Mouse (Mus musculus): ENCODE results near the gene Hyou1. TPM values are rescaled to one million over a fixed set of nuclear protein-coding genes. Genes with fewer than 3 reads are reported as not detected.
"Not testable (repeated sequence)": the region's sequence is repeated elsewhere in the genome, so short reads cannot be mapped to it uniquely, and the experiment has no call there.

The Hyou1 gene
- polyA plus RNA-seq, 1 experiment from 2014 or later: 31.0 TPM

DNA sequence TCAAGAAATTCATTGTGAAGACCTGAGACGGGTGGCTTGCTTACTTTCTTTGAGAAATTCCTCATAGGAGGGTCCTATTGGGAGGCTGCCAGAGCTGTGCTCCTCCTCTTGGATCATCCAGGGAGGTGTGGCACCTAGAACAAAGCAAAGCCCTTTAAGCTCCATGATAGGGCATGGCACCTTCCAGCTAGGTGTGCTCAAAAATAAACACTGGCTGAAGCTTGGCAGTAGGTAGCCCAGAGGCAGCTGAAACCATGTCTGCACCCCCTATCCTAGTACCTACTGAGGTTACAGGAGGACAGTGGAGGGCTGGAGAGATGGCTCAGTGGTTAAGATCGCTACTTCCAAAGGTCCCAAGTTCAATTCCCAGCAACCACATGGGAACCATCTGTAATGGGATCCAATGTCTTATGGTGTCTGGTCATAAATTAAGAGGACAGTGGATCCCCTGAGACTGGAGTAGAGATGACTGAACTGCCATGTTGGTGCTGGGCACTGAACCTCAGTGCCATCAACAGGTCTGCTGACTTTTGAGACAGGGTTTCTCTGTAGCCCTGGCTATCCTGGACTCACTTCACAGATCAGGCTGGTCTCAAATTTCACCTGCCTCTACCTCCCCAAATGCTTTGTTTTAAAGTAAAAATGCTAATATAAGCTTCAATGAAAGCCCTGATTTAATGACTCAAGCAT, 31.5 kb downstream of the Hyou1 start:
- no peak overlapping the region for H3K4me2 ChIP-seq (replicated peaks)
- no peaks in the 10 kb centered on the region for H3K9me3 ChIP-seq
- H3K27ac ChIP-seq: no peak overlapping the region
- H3K36me3 ChIP-seq: peaks cover 58% of the 10 kb centered on the region
- peaks cover 11% of the 10 kb centered on the region for H3K4me1 ChIP-seq
- ATAC-seq (ENCODE audit: low FRiP score, low read depth): no peak
- 87% methylated on average over 2 of the region's 2 CpGs for WGBS
- H3K4me3 ChIP-seq: no peak overlapping the region
- H3K27me3 ChIP-seq (replicated peaks): no peaks in the 10 kb centered on the region
- H3K9ac ChIP-seq: no peak overlapping the region

DNA sequence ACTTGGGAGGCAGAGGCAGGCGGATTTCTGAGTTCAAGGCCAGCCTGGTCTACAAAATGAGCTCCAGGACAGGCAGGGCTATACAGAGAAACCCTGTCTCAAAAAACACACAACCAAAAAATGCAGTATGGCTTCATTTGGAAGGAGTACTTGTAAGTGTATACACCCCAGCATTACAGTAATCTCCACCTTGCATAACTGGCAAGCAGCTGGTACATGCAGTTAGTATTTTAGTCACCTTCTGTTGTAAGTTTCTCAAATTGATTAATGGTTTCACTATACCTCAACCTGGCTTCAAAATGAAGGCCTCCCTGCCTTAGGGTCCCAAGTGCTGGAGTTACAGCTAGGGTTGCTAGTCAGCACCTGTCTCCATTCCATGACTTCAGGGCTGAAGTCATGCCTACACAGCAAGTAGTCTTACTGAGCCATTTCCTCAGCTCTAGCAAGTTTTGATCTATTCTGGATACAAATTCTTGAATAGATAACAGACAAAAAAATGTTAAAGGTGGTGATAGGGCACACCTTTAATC, 32.4 kb downstream of the Hyou1 start:
- Histone ChIP-seq H3K27ac (no peak overlapping the region), H3K9me3 (no peaks in the 10 kb centered on the region), H3K4me1 (peaks cover 8% of the 10 kb centered on the region), H3K4me2 (replicated peaks) (no peak overlapping the region), H3K27me3 (replicated peaks) (no peaks in the 10 kb centered on the region), H3K36me3 (peaks cover 58% of the 10 kb centered on the region), H3K4me3 (no peak overlapping the region), H3K9ac (no peak overlapping the region)
- ATAC-seq (ENCODE audit: low FRiP score, low read depth): no peak
- 86% methylated on average over 1 of the region's 1 CpGs for WGBS

DNA sequence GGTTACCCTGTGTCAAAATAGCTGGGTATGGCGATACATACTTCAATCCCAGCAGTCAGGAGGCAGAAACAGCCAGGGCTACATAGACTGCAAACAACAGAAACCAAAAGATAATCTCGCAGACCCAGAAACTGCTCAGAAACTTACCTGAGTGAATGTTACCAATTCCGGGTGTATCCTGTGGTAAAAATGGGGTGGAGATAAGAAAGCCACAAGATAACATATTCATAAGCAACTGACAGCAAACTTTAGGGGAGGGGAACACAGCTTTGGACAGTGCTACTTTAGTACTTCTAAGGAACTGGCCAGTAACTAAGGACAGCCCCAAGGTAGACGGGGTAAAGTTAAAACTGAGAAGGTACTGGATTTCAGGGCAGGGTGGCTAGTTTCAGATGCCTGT, 33.0 kb downstream of the Hyou1 start:
- Histone ChIP-seq H3K4me2 (replicated peaks) (no peak overlapping the region), H3K4me1 (peaks cover 12% of the 10 kb centered on the region), H3K27me3 (replicated peaks) (no peaks in the 10 kb centered on the region), H3K9ac (no peak overlapping the region), H3K27ac (no peak overlapping the region), H3K4me3 (no peak overlapping the region), H3K9me3 (no peaks in the 10 kb centered on the region), H3K36me3 (peaks cover 58% of the 10 kb centered on the region)
- ATAC-seq (ENCODE audit: low FRiP score, low read depth): no peak
- WGBS: 89% methylated on average over 4 of the region's 4 CpGs

- ATAC-seq (ENCODE audit: low FRiP score, low read depth): no peak
- no peaks in the 10 kb centered on the region for H3K27me3 ChIP-seq (replicated peaks)
- no peak overlapping the region for H3K27ac ChIP-seq
- WGBS: 88% methylated on average over 2 of the region's 2 CpGs
- no peak overlapping the region for H3K9ac ChIP-seq
- peaks cover 16% of the 10 kb centered on the region for H3K4me1 ChIP-seq
- no peaks in the 10 kb centered on the region for H3K9me3 ChIP-seq
- peaks cover 58% of the 10 kb centered on the region for H3K36me3 ChIP-seq
- H3K4me2 ChIP-seq (replicated peaks): no peak overlapping the region
- no peak overlapping the region for H3K4me3 ChIP-seq
Measured at GRCm38 (mm10) chr9:44412781-44413180, 33.5 kb downstream of the Hyou1 start.

- H3K9ac ChIP-seq: peak overlapping the region; percentile 77
- no peaks in the 10 kb centered on the region for H3K27me3 ChIP-seq (replicated peaks)
- 9% methylated on average over 26 of the region's 26 CpGs for WGBS
- peak overlapping the region; percentile 70 for H3K4me3 ChIP-seq
- peak; percentile 54 for ATAC-seq (ENCODE audit: low FRiP score, low read depth)
- H3K27ac ChIP-seq: no peak overlapping the region
- H3K36me3 ChIP-seq: peaks cover 24% of the 10 kb centered on the region
- peaks cover 8% of the 10 kb centered on the region for H3K4me1 ChIP-seq
- H3K4me2 ChIP-seq (replicated peaks): peak overlapping the region; percentile 92
- H3K9me3 ChIP-seq: no peaks in the 10 kb centered on the region
Measured at GRCm38 (mm10) chr9:44417156-44417891, 38.0 kb downstream of the Hyou1 start.

DNA sequence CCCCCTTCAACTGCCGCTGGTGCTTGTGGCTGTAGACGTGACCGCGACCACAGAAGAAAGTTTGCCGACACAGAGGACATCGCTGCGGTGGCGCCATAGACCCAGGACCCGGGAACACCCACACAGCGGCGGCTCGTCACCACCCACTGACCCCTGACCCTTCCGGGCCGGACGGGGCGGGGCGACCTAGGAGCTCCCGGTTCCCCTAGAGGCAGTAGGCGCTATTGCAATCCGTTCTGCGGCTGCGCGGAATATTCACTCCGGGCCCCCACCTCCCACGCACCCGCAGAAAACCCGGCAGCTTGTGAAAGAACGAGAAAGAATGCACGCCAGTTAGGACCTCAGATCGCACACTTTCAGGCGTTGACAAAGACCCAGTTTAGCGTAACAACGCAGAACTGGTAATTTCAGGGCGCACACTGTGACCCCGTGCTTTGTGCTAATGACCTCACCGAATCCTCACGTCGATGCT, 38.6 kb downstream of the Hyou1 start:
- ATAC-seq (ENCODE audit: low FRiP score, low read depth): peak; percentile 90
- Histone ChIP-seq H3K9me3 (no peaks in the 10 kb centered on the region), H3K4me2 (replicated peaks) (peak overlapping the region; percentile 92), H3K27ac (peak overlapping the region; percentile 37; the same call in 1 of the 2 replicates), H3K36me3 (peaks cover 18% of the 10 kb centered on the region), H3K27me3 (replicated peaks) (no peaks in the 10 kb centered on the region), H3K9ac (peak overlapping the region; percentile 77), H3K4me3 (peak overlapping the region; percentile 70), H3K4me1 (peaks cover 8% of the 10 kb centered on the region)
- WGBS: under 1% methylated on average over 38 of the region's 38 CpGs

DNA sequence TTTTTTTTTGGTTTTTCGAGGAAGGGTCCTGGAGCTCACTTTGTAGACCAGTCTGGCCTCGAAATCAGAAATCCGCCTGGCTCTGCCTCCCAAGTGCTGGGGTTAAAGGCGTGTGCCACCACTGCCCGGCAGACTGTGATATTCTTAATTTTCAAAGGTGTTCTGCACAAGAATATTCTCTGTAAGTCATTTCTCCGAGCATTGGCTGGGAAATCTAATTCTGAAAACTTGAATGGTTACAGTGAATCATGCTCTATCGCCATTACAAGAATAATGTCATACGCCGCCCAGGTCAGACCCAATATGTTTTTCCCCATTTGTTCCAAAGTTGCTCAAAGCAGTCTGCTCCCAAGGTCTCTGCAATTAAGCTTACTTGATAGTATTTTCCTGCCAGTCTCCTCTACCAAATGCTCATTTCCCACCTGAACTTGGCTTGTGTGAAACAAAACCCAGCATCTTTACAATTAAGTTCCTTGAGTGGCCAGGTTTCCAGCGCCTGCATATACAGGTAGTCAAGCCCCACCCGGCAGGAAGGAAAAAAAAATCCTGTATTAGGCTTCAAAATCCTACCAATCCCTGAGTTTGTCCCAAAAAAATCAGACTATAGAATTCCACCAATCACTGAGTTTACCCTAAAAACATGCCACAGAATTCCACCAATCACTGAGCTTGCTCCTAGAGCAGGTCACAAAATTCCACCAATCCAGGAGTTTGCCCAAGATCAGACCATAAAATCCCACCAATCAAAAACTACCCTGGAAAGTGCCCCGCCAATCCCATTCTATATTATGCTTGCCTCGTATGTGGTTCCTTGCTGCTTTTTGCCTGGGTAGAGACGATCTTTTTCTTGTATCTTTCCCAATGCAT, 39.5 kb downstream of the Hyou1 start, which contains the start of gene Ccdc84:
Gene Ccdc84, minus strand, starts transcription at position 51 of the 867 bp plus-strand sequence.
- Histone ChIP-seq H3K9me3 (no peaks in the 10 kb centered on the region), H3K27me3 (replicated peaks) (no peaks in the 10 kb centered on the region), H3K4me2 (replicated peaks) (peak within 1 kb of the TSS; percentile 92), H3K9ac (peak within 1 kb of the TSS; percentile 77), H3K4me1 (peaks cover 8% of the 10 kb centered on the region), H3K27ac (peak within 1 kb of the TSS; percentile 37; the same call in 1 of the 2 replicates), H3K36me3 (peaks cover 12% of the 10 kb centered on the region), H3K4me3 (peak within 1 kb of the TSS; percentile 70)
- WGBS: 83% methylated on average over 14 of the region's 14 CpGs
- ATAC-seq (ENCODE audit: low FRiP score, low read depth): no peak

DNA sequence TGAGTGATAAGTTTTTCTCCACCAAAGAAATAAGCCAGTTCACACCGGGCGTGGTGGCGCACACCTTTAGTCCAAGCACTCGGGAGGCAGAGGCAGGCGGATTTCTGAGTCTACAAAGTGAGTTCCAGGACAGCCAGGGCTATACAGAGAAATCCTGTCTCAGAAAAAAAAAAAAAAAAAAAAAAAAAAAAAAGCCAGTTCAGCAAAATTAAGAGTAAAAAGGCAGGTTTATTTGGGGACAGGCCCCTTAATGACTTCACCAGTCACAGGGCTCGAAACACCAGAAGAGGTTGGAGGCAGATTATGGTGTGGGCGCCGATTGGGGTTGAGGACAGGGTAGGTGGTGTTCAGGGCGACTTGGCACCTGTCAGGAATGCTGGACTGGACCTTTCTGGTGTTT, 40.4 kb downstream of the Hyou1 start:
- not testable (repeated sequence) for H3K9ac ChIP-seq; H3K27ac ChIP-seq; ATAC-seq (ENCODE audit: low FRiP score, low read depth); H3K4me3 ChIP-seq; H3K9me3 ChIP-seq; H3K4me2 ChIP-seq (replicated peaks); H3K27me3 ChIP-seq (replicated peaks); H3K4me1 ChIP-seq; H3K36me3 ChIP-seq
- WGBS: 93% methylated on average over 9 of the region's 9 CpGs

DNA sequence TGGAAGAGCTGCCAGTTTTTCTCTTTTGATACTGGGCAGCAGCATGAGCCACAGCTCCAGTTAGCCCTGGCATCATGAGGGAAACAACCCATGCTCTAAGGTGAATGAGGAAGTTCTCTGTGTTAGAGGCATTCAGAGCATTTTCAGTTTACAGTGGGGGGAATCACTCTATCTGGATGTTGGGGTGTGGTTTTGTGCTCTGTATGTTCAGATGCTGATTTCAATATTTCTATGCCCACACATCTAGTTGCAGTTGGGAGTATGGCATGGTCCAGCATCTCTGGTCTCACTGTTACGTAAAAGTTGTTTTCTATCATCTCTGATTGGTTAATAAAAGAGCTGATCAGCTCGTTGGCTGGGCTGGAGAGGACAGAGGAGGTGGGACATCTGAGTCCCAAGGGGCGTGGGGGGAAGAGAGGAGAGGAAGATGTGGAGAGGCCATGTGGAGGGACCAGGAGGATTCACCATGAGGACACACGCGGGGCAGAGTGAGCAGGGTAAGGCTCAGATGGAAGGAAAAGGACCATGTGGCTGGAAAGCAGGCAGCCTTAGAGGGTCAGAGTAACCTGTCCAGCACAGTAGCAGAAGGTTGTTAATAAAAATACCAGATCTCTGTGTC, 41.1 kb downstream of the Hyou1 start:
- H3K36me3 ChIP-seq: no peaks in the 10 kb centered on the region

GRCm38 (mm10) chr9:44423576-44423975, 44.3 kb downstream of the Hyou1 start:
- Histone ChIP-seq H3K4me3 (no peak overlapping the region), H3K9me3 (no peaks in the 10 kb centered on the region), H3K4me1 (no peaks in the 10 kb centered on the region), H3K9ac (no peak overlapping the region), H3K36me3 (no peaks in the 10 kb centered on the region), H3K27ac (no peak overlapping the region), H3K27me3 (replicated peaks) (no peaks in the 10 kb centered on the region), H3K4me2 (replicated peaks) (no peak overlapping the region)
- 92% methylated on average over 4 of the region's 4 CpGs for WGBS
- ATAC-seq (ENCODE audit: low FRiP score, low read depth): no peak

More for the DNA sequence above, 41.1 kb downstream of the Hyou1 start:
- Histone ChIP-seq H3K4me2 (replicated peaks) (no peak overlapping the region), H3K4me3 (no peak overlapping the region), H3K27me3 (replicated peaks) (no peaks in the 10 kb centered on the region), H3K9ac (no peak overlapping the region), H3K9me3 (no peaks in the 10 kb centered on the region), H3K27ac (no peak overlapping the region), H3K4me1 (peaks cover 8% of the 10 kb centered on the region)
- ATAC-seq (ENCODE audit: low FRiP score, low read depth): no peak
- WGBS: 86% methylated on average over 5 of the region's 5 CpGs

- WGBS: 57% methylated on average over 5 of the region's 5 CpGs
- Histone ChIP-seq H3K9me3 (no peaks in the 10 kb centered on the region), H3K4me1 (no peaks in the 10 kb centered on the region), H3K27ac (no peak overlapping the region), H3K36me3 (no peaks in the 10 kb centered on the region), H3K9ac (no peak overlapping the region), H3K27me3 (replicated peaks) (no peaks in the 10 kb centered on the region), H3K4me2 (replicated peaks) (no peak overlapping the region), H3K4me3 (no peak overlapping the region)
- ATAC-seq (ENCODE audit: low FRiP score, low read depth): no peak
Measured at GRCm38 (mm10) chr9:44432577-44433185, 53.4 kb downstream of the Hyou1 start.

All from neural tube, embryonic 12.5 days (tissue).